Mouse (Mus musculus) ES-CJ7 (cell line): ENCODE results near the gene Fiz1.

Experiments used
- DNase-seq: peaks from one replicate; pipeline ENCODE4 v3.0.0; 2011; ENCODE audit warnings: low read depth, low spot score

Gene Fiz1

DNA sequence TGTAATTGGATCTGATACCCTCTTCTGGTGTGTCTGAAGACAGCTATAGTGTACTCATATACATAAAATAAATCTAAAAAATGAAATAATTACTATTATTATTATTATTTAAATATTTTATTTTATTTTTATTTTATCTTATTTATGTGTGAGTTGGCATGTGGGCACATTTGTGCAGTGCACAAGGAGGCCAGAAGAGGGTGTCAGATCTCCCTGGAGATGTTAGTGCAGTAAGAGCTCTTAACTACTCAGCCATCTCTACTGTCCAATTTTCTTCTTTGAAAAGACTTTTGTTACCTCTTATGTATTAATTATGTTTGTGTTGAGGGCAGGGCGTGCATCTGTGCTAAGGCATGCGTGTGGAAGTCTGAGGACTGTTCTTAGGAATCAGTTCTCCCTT, 14.6 kb downstream of the Fiz1 start:
- DNase-seq: no peak

DNA sequence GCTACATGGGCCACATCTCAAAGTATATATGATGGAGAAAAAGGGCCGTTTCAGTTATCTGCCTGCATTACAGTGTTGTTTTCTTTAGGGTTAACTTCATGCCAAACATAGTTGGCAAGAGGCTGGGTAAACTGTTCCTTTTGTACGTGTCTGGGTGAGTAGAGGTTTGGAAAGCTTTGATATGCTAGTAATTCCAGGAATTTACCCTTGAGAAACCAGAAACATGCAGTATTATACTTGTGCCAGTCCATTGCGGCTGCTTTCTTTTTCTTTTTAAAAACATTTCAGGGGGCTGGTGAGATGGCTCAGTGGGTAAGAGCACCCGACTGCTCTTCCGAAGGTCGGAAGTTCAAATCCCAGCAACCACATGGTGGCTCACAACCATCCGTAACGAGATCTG, 17.6 kb downstream of the Fiz1 start:
- DNase-seq: no peak

DNA sequence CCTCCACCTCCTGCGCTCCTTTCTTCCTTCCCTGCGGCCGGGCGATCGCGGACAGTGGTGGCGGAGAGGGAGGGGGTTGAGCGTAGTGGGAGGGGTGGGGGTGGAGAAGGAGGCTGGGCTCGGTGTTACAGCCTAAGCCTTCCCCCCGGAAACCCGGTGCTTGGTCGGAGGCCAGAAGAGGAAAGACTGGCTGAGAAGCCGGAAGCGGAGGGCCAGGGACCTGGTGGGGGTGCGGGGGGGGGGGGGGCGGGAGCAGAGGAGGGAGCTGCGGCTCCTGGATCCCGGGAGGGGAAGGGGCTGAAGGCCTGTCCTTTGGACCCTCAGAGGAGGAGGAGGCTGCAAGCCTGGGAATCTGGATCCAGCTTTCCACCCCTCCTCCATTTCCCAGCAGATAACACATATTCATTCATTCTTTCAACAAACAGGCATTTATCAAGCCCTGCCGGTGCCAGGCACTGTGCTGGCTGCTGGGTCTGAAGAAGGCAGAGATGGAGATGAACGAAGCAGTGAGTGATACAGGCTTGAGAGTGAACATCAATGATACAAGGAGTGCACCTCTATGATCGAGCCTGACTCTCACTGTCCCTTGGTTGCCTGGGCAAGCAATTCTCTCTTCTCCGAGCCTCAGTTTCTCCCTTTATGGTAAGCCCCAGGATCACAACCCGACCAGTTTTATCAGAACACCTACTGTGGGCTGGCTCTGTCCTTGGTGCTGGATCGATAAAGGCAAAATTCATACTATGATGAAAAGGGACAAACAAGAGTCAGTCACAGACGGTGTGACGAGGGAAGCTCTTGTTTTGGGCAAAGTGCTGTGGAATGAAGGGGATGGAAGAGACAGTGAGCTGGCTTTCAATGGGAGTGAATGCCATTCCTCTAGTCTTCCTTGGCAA, 18.2 kb downstream of the Fiz1 start, which contains the start of gene Zfp579:
Zfp579 (minus strand) TSS at position 156 of the 893 bp plus-strand sequence.
- peak; percentile 89 for DNase-seq

DNA sequence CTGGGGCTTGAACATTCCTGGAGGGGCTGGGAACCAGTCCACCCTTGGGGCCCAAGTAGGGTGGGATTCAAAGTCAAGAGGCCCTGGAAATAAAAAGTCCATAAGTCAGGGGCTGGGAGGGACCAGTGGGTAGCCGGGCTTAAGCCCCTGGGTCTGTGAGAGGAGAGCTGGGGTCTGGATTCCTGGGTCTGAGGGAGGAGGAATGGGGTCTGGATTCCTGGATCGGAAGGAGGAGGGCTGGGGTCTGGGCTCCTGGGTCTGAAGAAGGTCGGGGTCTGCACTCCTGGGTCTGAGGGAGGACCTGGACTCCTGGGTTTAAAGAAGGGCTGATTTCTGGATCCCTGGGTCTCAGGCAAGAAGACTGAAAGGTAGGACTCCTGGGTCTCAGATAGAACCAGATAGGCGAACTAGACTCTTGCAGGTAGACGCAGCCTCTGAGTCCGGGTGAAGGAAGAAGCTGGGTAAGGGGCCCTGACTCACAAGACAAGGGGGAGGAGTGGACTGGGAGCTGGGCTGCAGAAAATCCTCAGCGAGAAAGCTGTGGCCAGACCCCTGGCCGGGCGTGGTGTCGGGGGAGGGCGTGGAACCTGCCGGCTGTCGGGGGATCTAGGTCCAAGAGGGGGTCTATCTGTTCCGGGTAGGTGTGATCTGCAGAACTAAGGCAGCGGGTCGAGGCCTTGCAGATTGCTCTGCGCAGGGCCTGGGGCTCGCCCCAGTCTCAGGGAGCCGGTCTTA, 19.1 kb downstream of the Fiz1 start:
- no peak for DNase-seq

DNA sequence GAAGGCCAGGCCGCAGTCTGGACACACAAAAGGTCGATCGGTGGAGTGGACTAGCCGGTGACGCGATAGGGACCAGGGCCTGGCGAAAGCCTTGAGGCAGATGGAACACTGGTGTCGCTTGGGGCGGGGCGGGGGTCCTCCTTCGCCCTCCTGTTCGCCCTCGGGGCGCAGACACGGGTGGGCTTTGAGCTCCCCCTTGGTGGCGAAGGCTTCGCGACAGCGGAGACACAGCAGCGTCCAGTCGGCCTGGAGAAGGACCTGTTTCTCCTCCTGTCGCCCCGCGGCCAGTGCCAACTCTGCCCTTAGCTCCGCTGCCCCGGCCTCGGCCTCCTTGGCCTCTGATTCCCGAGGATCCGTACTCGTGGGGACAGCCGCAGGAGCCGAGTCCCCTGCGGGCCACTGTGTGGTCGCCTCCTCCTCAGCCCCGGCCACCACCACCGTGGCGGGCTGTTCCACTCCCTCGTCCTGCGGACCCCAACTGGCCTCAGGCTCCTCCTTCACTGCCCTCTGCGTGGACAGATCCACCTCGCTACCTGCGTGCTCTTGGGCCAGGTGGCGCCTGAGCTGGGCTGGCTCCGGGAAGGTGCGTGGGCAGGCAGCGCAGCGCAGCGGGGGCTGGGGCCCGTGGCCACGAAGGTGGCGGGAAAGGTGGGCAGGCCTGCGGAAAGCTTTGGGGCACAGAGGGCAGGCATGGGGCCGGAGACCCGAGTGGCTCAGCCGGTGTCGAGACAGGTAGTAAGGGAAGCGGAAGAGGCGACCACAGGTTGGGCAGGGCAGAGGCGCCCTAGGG, 20.3 kb downstream of the Fiz1 start:
- DNase-seq: no peak

DNA sequence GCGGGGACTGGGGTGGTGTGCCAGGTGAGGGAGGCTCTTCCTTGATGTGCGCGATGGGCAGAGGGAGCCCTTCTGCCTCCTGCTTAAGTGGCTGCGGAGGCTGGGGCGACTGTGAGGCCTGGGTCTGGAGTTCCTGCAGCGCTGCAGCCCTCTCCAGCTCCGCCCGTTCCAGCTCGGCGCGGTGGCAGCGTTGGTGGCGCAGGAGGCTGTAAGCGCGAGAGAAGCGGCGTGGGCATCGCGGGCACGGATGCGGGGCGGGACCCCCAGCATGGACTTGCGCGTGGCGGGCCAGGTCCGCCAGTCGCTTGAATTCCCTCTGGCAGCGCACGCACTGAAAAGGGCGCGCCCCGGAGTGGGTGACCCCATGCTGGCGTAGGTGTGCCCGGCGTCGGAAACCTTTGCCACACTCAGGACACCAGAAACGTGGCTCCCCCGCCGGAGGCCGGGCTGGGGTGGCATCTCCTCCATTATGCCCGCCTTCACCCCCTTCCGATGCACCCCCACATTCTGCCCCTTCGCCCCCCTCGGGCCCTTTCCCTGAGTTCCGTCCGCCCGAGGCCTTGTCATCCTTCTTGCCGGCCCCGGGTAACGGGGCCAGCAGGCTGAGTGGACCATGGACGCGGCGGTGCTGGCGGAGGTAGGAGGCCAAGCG, 21.0 kb downstream of the Fiz1 start:
- no peak for DNase-seq

DNA sequence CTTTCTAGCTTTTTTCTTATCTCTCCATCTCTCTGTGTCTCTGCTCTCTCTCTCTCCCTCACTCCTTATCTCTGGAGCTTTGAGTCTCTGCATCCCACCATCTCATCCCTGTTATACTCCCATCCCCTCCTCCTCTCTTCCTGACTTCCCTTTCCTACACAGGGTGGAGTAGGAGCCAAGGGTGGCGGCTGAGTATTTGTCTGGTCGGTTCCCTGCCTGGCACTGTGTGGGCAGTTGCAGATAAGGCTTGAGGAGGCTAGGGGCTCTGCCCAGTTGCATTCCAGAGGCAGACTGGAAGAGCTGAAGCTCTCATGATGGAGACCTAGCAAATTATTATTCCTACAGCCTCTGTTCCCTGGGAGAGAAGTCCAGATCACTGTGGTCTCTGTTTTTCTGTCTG, 26.2 kb downstream of the Fiz1 start:
- DNase-seq: no peak

DNA sequence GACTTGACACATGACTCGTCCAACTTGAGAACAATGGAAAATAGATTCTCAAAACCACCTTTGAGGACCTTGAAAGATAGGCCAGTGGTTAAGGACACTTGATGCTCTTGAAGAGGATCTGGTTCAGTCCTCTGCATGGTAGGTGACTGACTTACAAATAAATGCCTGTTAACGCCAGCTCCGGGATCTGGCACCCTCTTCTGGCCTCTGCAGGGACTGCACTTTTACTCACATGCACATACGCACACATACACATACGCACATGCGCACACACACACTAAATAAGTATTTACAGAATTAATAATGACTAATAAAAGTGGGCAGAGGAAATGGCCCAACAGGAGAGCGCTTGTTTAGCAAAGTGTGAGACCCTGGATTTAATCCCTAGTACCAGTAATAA, 37.7 kb downstream of the Fiz1 start:
- DNase-seq: peak; percentile 62

DNA sequence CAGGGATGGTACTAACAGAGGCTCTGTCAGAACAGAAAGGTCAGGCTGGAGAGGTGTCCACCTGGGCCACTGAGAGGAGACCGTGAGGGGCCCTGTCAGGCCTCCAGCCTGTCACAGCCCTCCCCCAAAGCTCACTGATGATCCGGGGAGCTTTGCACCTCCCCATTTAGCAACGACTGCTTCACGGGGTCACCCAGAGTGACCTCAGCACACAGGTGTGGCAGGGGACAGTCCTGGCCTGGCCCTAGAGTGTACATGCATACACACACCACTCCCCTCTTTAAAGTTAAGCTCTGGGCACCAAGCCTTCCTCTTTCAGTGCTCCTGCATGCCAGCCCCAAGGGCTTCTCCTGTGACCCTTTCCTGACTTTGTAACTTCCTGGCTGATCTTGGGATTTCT, 39.0 kb downstream of the Fiz1 start:
- no peak for DNase-seq

DNA sequence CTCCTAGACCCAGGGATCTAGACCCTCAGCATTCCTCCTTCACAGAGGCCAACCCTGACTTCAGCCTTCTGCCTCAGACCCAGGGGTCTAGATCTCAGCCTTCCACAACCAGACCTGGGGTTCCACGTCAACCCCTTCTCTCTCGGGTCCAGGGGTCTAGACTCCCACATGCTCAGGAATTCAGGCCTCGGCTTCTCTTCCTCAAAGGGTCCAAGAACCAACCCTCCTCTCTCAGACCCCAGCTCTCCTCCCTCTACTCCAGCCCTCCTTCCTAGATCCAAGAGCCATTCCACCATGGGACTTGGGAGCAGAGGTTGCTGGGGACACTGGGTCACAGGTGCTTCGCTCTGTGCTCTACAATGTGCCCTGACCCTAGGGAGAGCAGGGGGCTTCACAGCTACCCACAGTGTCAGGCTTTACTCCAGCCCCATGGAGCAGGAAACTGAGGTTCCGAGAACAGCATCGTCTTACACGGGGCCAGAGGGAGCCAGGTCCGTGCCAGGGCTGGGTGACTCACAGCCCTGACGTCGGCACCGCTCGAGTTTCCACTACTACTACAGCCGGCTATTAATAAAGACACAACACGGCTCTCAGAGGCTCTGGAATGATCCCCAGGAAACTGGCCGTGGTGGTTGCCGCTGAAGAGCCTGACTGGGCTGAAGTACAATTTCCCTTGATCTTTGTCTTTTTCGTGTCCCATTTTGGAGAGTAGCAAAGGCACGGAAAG, 42.0 kb downstream of the Fiz1 start:
- DNase-seq: no peak

DNA sequence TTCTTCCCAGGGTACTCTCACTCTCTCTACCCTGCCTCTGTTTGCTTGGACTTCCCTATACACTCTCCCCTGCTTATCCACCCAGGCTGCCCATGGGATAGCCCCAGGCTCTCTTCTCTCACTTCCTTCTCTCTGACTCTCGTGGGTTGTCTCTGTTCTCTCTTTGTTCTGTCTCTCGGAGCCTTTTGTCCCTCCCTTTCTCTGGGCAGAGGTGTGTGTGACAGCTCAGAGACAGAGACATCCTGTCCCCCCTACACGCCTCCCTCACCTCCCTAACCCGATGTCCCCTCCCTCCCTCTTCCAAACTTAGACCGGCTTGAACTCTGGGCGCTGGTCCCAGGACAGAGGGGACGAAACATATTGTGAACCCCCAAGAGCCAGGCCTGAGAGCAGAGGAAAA, 42.8 kb downstream of the Fiz1 start:
- DNase-seq: no peak

DNA sequence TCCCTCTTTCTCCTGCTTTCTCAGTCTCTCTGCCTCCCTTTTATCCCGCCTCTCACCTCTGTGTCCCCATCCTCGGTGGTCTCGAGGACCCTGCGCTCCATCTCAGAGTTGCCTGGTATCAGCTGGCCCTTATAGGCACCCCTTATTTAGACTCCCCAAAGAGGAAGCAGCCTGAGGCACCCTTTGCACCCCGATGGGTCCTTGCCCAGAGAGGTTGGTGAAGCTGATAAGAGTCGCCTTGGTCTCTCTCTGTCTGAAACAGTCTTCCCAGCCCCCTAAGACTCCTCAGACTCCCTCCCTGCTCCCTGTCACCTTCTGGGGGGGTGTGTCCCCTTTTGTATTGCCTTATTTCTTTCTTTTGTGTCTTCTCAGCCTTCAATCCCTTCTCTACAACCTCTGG, 43.4 kb downstream of the Fiz1 start, which contains the start of gene Sbk3:
Sbk3 (minus strand) TSS at position 101 of the 400 bp plus-strand sequence.
- no peak for DNase-seq

DNA sequence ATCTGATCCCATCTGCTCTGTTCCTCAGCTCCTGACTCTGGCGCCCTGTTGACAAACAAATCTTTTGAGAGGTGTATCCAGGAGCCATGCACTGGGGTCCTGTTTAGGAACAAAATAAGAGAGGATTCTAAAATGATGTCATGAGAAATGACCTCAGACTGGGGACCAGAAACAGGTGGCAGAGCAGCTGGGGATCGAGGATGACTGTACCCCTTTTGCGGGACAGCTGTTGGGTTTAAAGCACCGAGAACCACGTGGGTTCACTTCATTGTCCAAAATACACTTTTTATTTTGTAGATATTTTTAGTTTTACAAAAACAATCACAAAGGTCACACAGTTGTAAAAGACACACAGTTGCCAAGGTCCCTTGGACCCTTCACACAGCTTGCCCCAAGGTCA, 49.5 kb downstream of the Fiz1 start:
- DNase-seq: no peak

DNA sequence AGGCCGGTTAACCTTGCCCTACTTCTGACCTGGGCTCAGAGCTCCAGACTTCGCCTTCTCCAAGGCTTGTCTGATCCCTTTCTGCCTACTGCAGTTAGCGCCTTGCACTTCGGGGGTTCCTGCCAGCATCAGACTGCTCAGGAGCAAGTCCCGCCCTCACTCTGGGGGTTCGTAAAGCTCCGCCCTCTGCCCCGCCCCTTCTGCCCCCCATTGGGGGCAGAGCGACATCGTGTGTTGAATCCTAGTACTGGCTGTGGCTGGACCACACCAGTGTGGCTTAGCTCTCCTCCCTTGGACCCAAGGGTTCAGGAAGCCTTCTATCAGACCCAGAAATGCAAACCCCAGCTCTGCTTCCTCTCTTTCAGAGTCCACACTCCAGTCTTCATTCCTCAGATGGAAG, 50.2 kb downstream of the Fiz1 start, which contains the start of gene Sbk2:
Sbk2 (minus strand) TSS at position 135 of the 400 bp plus-strand sequence.
- DNase-seq: peak; percentile 87

DNA sequence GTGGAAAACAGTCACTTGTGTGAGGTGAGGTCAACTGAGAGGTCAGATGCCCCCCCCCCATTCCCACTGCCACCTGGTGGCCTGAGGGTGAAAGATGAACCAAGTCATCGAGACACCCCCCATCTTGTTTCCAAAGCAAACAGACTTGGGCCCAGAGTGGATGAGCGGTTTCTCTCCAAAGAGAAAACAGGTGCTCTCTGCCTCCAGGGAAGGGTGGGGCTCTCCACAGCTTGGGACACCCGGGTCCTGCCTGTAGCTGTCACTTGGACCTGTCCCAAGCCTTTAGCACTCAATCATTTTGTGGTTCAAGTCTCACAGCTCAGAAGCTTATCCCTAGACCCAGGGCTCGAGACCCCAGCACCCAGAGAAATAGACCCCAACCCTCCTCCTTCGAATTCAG, 51.0 kb downstream of the Fiz1 start:
- no peak for DNase-seq

DNA sequence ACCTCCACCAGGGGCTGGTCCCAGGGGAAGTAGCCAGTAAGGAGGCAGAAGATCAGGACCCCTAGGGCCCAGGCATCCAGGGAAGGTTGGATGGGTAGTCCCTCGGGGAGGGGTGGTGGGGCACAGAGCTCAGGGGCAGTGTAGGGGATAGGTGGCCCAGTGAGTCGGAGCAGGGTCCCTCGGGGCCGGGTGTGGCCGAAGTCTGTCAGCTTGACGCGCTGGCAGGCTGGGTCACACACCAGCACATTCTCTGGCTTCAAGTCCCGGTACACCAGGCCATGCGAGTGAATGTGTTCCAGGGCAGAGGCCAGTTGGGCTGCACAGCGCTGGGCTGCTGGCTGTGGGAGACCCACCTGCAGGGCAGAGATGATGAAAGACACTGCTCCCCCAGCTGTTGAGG, 57.1 kb downstream of the Fiz1 start:
- DNase-seq: no peak
